Mouse (Mus musculus) stomach, embryonic 16.5 days (tissue): ENCODE data around the gene Trap1. TPM values are rescaled to one million over a fixed set of nuclear protein-coding genes. Genes with fewer than 3 reads are reported as not detected.

Experiments
- ATAC-seq: fragments of 200-750 bp; cut with Nextera tagmentation; 2 replicates; pipeline ENCODE4 v1.8.0; 2017; ENCODE audit warnings: moderate number of reproducible peaks, moderate TSS enrichment; ENCODE audit not compliant: insufficient read depth, low FRiP score
- H3K27ac ChIP-seq: fragments of 300-500 bp; sonication (generic); 2 replicates; pipeline ENCODE4 v1.5.1; 2014; ENCODE audit warnings: low read length
- H3K27me3 ChIP-seq: fragments of 300-500 bp; sonication (generic); 2 replicates; pipeline ENCODE4 v1.6.1; 2014; ENCODE audit warnings: low read length, control low read depth, mixed read lengths; ENCODE audit not compliant: control insufficient read depth, insufficient read depth
- H3K36me3 ChIP-seq: fragments of 300-500 bp; sonication (generic); 2 replicates; pipeline ENCODE4 v1.6.1; 2014; ENCODE audit warnings: low read length; ENCODE audit not compliant: control insufficient read depth, insufficient read depth
- H3K4me1 ChIP-seq: fragments of 300-500 bp; sonication (generic); 2 replicates; pipeline ENCODE4 v1.6.1; 2014; ENCODE audit warnings: low read length, control low read depth, mixed read lengths; ENCODE audit not compliant: control insufficient read depth, insufficient read depth
- H3K4me2 ChIP-seq: fragments of 300-500 bp; sonication (generic); 2 replicates; pipeline ENCODE4 v1.6.1; 2014; ENCODE audit warnings: low read depth, low read length, mixed read lengths
- H3K4me3 ChIP-seq: fragments of 300-500 bp; sonication (generic); replicated peaks from 2 replicates; pipeline ENCODE4 v1.5.1; 2014; ENCODE audit warnings: mild to moderate bottlenecking, low read length
- H3K9ac ChIP-seq: fragments of 300-500 bp; sonication (generic); 2 replicates; pipeline ENCODE4 v1.6.1; 2014; ENCODE audit warnings: low read length
- H3K9me3 ChIP-seq: fragments of 300-500 bp; sonication (generic); replicated peaks from 2 replicates; pipeline ENCODE4 v1.6.1; 2016; ENCODE audit warnings: low read length, control low read depth; ENCODE audit not compliant: control insufficient read depth
- WGBS: fragments of 180-500 bp; shearing (Covaris S2); extraction: QIAGEN DNeasy Blood & Tissue Kit; methylation state at CpG from one replicate; pipeline ENCODE4 v1.1.7; 2014; 5-methylcytosine and 5-hydroxymethylcytosine counted together
- polyA plus RNA-seq: library from polyadenylated mRNA; unstranded; fragments of >200 nt; fragmentation: Nextera tagmentation; extraction: Ambion mirVana; gene quantifications from 2 replicates; pipeline ENCODE4 v1.2.1, GENCODE M21; 2015

The Trap1 gene
- polyA plus RNA-seq = 92.2 and 101 TPM in 2 replicates

GRCm38 (mm10) chr16:4077384-4078061 lies at the start of gene Trap1:
TSS of gene Trap1 (minus strand) at chr16:4077827.
- H3K9ac ChIP-seq = peak within 1 kb of the TSS; percentile 91
- under 1% methylated on average over 58 of the region's 58 CpGs for WGBS

DNA sequence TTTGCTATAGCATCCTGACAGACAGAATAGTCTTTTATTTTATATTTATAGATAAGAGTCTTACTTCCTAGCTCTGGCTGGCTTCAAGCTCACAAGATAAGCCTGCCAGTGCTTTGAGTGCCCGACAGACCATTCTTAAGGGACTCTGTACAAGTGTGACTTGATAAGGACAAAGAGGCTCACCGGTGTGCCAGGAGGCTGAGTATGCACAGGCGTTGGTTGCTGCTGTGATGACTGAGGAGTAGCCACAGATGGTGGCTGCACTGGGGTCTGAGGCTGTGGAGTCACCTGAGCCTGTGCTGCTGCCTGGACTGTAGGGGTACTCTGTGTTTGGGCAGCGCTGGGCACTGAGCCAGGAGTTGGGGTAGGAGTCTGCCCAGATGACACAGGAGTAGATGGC lies 39.4 kb upstream of the Trap1 start:
- H3K4me3 ChIP-seq = no peak overlapping the region
- no peak for ATAC-seq
- no peak overlapping the region for H3K9ac ChIP-seq
- no peak overlapping the region for H3K4me2 ChIP-seq
- H3K4me1 ChIP-seq = no peaks in the 10 kb centered on the region
- 82% methylated on average over 4 of the region's 4 CpGs for WGBS
- H3K36me3 ChIP-seq = peaks cover 42% of the 10 kb centered on the region
- no peak overlapping the region for H3K27ac ChIP-seq
- H3K27me3 ChIP-seq = no peaks in the 10 kb centered on the region
- no peaks in the 10 kb centered on the region for H3K9me3 ChIP-seq

More at GRCm38 (mm10) chr16:4077384-4078061, at the start of gene Trap1:
- H3K9me3 ChIP-seq = no peaks in the 10 kb centered on the region
- H3K4me2 ChIP-seq = peak within 1 kb of the TSS; percentile 67
- H3K4me1 ChIP-seq = peaks cover 12% of the 10 kb centered on the region
- no peaks in the 10 kb centered on the region for H3K36me3 ChIP-seq
- H3K4me3 ChIP-seq = peak within 1 kb of the TSS; percentile 86
- no peaks in the 10 kb centered on the region for H3K27me3 ChIP-seq
- peak; percentile 97 for ATAC-seq
- H3K27ac ChIP-seq = peak within 1 kb of the TSS; percentile 83

DNA sequence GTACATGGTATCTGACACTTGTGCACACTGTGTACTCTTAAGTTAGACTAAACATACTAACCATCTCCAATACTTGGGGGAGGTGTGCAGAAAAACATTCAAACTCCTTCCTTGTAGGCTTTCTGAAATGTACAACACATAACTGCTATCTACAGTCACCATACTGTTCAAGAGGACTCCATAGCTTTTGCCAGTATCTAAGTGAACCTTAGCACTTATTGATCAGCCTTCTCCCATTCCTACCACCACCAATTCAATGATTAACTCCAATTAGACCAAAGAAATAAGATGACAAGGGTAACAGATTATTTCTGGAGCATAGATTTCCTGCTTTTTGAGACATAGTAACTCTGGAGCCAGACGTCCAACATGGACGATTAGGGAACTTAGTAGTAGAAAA lies 22.7 kb upstream of the Trap1 start:
- Histone ChIP-seq H3K4me3 (no peak overlapping the region), H3K9ac (no peak overlapping the region), H3K9me3 (no peaks in the 10 kb centered on the region), H3K4me1 (no peaks in the 10 kb centered on the region), H3K36me3 (peaks cover 23% of the 10 kb centered on the region), H3K27me3 (no peaks in the 10 kb centered on the region), H3K4me2 (no peak overlapping the region), H3K27ac (no peak overlapping the region)
- ATAC-seq = no peak
- 76% methylated on average over 2 of the region's 2 CpGs for WGBS

DNA sequence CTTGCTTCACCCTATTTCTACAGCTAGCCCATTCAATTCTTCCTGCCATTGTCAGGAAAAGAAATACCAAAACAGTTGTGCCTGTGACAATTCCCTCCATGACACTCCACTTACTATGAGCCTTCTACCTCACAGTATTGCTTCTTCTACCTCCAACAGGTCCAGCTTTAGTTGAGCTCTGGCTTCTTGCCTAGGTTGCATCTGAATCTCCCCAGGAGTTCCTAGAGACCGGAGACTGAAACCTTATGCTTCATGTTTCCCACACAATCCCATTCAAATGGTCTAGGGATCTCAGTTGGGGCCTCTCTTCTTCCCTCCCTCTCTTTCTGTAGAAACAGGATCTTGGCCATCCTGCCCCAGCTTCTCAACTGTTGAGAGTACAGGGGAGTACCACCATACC lies 19.9 kb upstream of the Trap1 start:
- H3K27me3 ChIP-seq = no peaks in the 10 kb centered on the region
- no peak for ATAC-seq
- H3K36me3 ChIP-seq = peaks cover 34% of the 10 kb centered on the region
- WGBS = 92% methylated on average over 1 of the region's 1 CpGs
- no peak overlapping the region for H3K4me3 ChIP-seq
- no peaks in the 10 kb centered on the region for H3K4me1 ChIP-seq
- no peaks in the 10 kb centered on the region for H3K9me3 ChIP-seq
- H3K27ac ChIP-seq = no peak overlapping the region
- no peak overlapping the region for H3K4me2 ChIP-seq
- H3K9ac ChIP-seq = no peak overlapping the region

DNA sequence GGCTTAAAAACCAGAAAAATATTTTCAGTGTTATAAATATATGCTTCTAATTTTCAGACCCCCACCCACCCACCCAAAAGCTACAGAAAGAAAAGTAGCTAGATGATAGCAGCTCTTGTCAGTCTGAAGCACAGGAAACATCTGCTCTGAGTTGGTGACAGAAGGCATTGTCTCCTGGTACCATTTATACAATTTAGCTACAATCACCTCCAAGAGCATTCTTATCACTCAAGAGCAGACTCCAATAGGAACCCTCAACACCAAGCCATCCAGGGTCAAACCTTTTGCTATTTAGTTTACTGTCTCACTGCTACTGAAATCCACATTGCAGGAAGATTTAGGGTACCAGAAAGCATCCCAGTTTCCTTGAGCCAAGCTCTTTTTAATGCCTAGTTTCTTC lies 19.3 kb upstream of the Trap1 start:
- H3K4me3 ChIP-seq = no peak overlapping the region
- no peak overlapping the region for H3K27ac ChIP-seq
- peaks cover 35% of the 10 kb centered on the region for H3K36me3 ChIP-seq
- no peak overlapping the region for H3K4me2 ChIP-seq
- no peaks in the 10 kb centered on the region for H3K4me1 ChIP-seq
- H3K27me3 ChIP-seq = no peaks in the 10 kb centered on the region
- no peaks in the 10 kb centered on the region for H3K9me3 ChIP-seq
- ATAC-seq = no peak
- no peak overlapping the region for H3K9ac ChIP-seq

DNA sequence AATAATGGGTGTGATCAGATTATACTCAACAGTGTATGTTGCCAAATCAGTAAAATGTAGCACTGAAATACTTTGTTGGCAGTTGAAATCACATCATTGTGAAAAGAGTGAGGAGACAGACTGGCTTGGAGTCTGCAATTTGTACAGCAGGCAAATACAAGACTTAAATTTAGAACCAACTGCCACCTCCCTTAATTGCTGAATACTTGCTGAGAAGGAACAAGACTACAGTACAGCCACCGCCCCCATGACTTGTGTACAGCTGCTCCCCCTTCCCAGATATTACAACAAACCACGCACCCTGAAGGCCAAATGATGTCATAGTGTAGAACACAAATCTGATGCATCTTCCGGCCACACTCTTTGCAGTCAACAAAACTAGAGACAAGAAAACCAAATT lies 18.5 kb upstream of the Trap1 start:
- Histone ChIP-seq H3K9me3 (no peaks in the 10 kb centered on the region), H3K9ac (no peak overlapping the region), H3K4me3 (no peak overlapping the region), H3K4me2 (no peak overlapping the region), H3K27ac (no peak overlapping the region), H3K27me3 (no peaks in the 10 kb centered on the region), H3K4me1 (no peaks in the 10 kb centered on the region), H3K36me3 (peaks cover 42% of the 10 kb centered on the region)
- ATAC-seq = no peak
- WGBS = 87% methylated on average over 3 of the region's 3 CpGs

GRCm38 (mm10) chr16:4087214-4087913 lies 9.7 kb upstream of the Trap1 start:
- H3K4me3 ChIP-seq = no peak overlapping the region
- H3K4me1 ChIP-seq = no peaks in the 10 kb centered on the region
- H3K4me2 ChIP-seq = no peak overlapping the region
- no peaks in the 10 kb centered on the region for H3K9me3 ChIP-seq
- WGBS = 91% methylated on average over 8 of the region's 8 CpGs
- peaks cover 54% of the 10 kb centered on the region for H3K36me3 ChIP-seq
- no peak for ATAC-seq
- no peaks in the 10 kb centered on the region for H3K27me3 ChIP-seq
- H3K27ac ChIP-seq = no peak overlapping the region
- no peak overlapping the region for H3K9ac ChIP-seq

DNA sequence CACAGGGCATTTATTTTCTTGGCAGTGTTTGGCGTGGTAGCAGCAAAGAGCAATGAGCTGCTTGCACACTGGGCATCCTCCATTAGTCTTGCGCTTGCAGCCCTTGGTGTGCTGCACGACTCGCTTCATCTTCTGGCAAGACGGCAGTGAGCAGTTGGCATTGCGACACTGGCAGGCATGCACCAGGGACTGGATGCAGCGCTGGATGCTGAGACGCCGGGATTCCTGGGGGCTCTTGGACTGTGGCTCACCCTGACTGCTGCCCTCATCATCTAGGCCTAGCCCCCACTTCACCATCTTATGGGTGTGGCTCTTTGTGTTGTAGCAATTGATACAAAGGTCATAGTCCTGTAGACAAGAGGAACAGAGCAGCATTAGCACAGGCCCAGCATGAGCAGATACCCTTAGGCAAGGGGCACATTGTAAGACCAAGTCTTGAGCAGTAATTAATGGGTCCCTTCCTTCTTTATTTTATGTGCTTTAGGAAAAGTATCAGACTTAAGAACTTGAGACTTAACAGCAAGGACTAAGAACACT lies 8.3 kb upstream of the Trap1 start:
- Histone ChIP-seq H3K27ac (no peak overlapping the region), H3K4me1 (no peaks in the 10 kb centered on the region), H3K4me2 (no peak overlapping the region), H3K9ac (no peak overlapping the region), H3K27me3 (no peaks in the 10 kb centered on the region), H3K4me3 (no peak overlapping the region), H3K36me3 (peaks cover 43% of the 10 kb centered on the region), H3K9me3 (no peaks in the 10 kb centered on the region)
- no peak for ATAC-seq
- WGBS = 96% methylated on average over 9 of the region's 9 CpGs

GRCm38 (mm10) chr16:4085051-4085450 lies 7.4 kb upstream of the Trap1 start:
- no peaks in the 10 kb centered on the region for H3K4me1 ChIP-seq
- H3K27me3 ChIP-seq = no peaks in the 10 kb centered on the region
- 96% methylated on average over 7 of the region's 7 CpGs for WGBS
- no peak overlapping the region for H3K9ac ChIP-seq
- no peaks in the 10 kb centered on the region for H3K9me3 ChIP-seq
- H3K27ac ChIP-seq = no peak overlapping the region
- H3K4me3 ChIP-seq = no peak overlapping the region
- no peak overlapping the region for H3K4me2 ChIP-seq
- ATAC-seq = no peak
- peaks cover 37% of the 10 kb centered on the region for H3K36me3 ChIP-seq
